Mouse (Mus musculus): ENCODE data around the gene Gm49388. TPM values are rescaled to one million over a fixed set of nuclear protein-coding genes. Genes with fewer than 3 reads are reported as not detected.
"Not testable (repeated sequence)": the region's sequence is repeated elsewhere in the genome, so short reads cannot be mapped to it uniquely, and the experiment has no call there.

Gene Gm49388
- polyA plus RNA-seq, 1 experiment from 2014 or later, result not detected

- H3K4me1 ChIP-seq (replicated peaks), result peaks cover 6% of the 10 kb centered on the region
- no peaks in the 10 kb centered on the region for H3K9me3 ChIP-seq
- DNase-seq (ENCODE audit: low spot score), result no peak
- peaks cover 53% of the 10 kb centered on the region for H3K36me3 ChIP-seq
- no peak overlapping the region for H3K4me3 ChIP-seq
- peak overlapping the region; percentile 64 for H3K27ac ChIP-seq
- 92% methylated on average over 15 of the region's 15 CpGs for WGBS
- H3K27me3 ChIP-seq (ENCODE audit: insufficient read depth, poor library complexity, severe bottlenecking), result no peaks in the 10 kb centered on the region
Measured at GRCm38 (mm10) chr7:127815116-127815665, 29.8 kb downstream of the Gm49388 start.

- peak; percentile 29 for DNase-seq (ENCODE audit: low spot score)
- H3K36me3 ChIP-seq, result peaks cover 45% of the 10 kb centered on the region
- no peaks in the 10 kb centered on the region for H3K9me3 ChIP-seq
- peak overlapping the region; percentile 64 for H3K27ac ChIP-seq
- no peaks in the 10 kb centered on the region for H3K27me3 ChIP-seq (ENCODE audit: insufficient read depth, poor library complexity, severe bottlenecking)
- H3K4me1 ChIP-seq (replicated peaks), result peaks cover 12% of the 10 kb centered on the region
- 68% methylated on average over 15 of the region's 15 CpGs for WGBS
- no peak overlapping the region for H3K4me3 ChIP-seq
Measured at GRCm38 (mm10) chr7:127815954-127816821, 30.8 kb downstream of the Gm49388 start.

GRCm38 (mm10) chr7:127817053-127817452, 31.6 kb downstream of the Gm49388 start:
- peaks cover 36% of the 10 kb centered on the region for H3K36me3 ChIP-seq
- no peak for DNase-seq (ENCODE audit: low spot score)
- 70% methylated on average over 7 of the region's 7 CpGs for WGBS
- H3K9me3 ChIP-seq, result no peaks in the 10 kb centered on the region
- no peaks in the 10 kb centered on the region for H3K27me3 ChIP-seq (ENCODE audit: insufficient read depth, poor library complexity, severe bottlenecking)
- H3K4me1 ChIP-seq (replicated peaks), result peaks cover 20% of the 10 kb centered on the region
- no peak overlapping the region for H3K4me3 ChIP-seq
- no peak overlapping the region for H3K27ac ChIP-seq

- 95% methylated on average over 5 of the region's 5 CpGs for WGBS
- no peaks in the 10 kb centered on the region for H3K9me3 ChIP-seq
Measured at GRCm38 (mm10) chr7:127817776-127818175, 32.4 kb downstream of the Gm49388 start.

GRCm38 (mm10) chr7:127820836-127821509, 35.6 kb downstream of the Gm49388 start:
- peaks cover 44% of the 10 kb centered on the region for H3K4me1 ChIP-seq (replicated peaks)
- H3K4me3 ChIP-seq, result no peak overlapping the region
- H3K9me3 ChIP-seq, result no peaks in the 10 kb centered on the region
- no peak for DNase-seq (ENCODE audit: low spot score)
- WGBS, result 73% methylated on average over 13 of the region's 13 CpGs
- peak overlapping the region; percentile 70 for H3K27ac ChIP-seq
- 0 out of 2 replicates have a peak, but pooled peaks cover 3% of the 10 kb centered on the region for H3K27me3 ChIP-seq (ENCODE audit: insufficient read depth, poor library complexity, severe bottlenecking)
- peaks cover 6% of the 10 kb centered on the region; the same call in 1 of the 2 replicates for H3K36me3 ChIP-seq

More at GRCm38 (mm10) chr7:127817776-127818175, 32.4 kb downstream of the Gm49388 start:
- Histone ChIP-seq H3K4me3 (no peak overlapping the region), H3K27ac (no peak overlapping the region), H3K36me3 (peaks cover 29% of the 10 kb centered on the region), H3K4me1 (replicated peaks) (peaks cover 23% of the 10 kb centered on the region), H3K27me3 (ENCODE audit: insufficient read depth, poor library complexity, severe bottlenecking) (no peaks in the 10 kb centered on the region)
- DNase-seq (ENCODE audit: low spot score), result no peak

GRCm38 (mm10) chr7:127822494-127822893, 37.1 kb downstream of the Gm49388 start:
- WGBS, result 95% methylated on average over 3 of the region's 3 CpGs

GRCm38 (mm10) chr7:127823236-127824171, 38.1 kb downstream of the Gm49388 start:
- H3K27ac ChIP-seq, result peak overlapping the region; percentile 93
- H3K36me3 ChIP-seq, result no peaks in the 10 kb centered on the region
- 62% methylated on average over 11 of the region's 11 CpGs for WGBS
- no peaks in the 10 kb centered on the region for H3K9me3 ChIP-seq
- peaks cover 42% of the 10 kb centered on the region for H3K4me1 ChIP-seq (replicated peaks)
- 0 out of 2 replicates have a peak, but pooled peaks cover 3% of the 10 kb centered on the region for H3K27me3 ChIP-seq (ENCODE audit: insufficient read depth, poor library complexity, severe bottlenecking)
- DNase-seq (ENCODE audit: low spot score), result no peak
- peak overlapping the region; percentile 90 for H3K4me3 ChIP-seq

More at GRCm38 (mm10) chr7:127822494-127822893, 37.1 kb downstream of the Gm49388 start:
- peaks cover 5% of the 10 kb centered on the region; the same call in 1 of the 2 replicates for H3K36me3 ChIP-seq
- 0 out of 2 replicates have a peak, but pooled peaks cover 3% of the 10 kb centered on the region for H3K27me3 ChIP-seq (ENCODE audit: insufficient read depth, poor library complexity, severe bottlenecking)
- no peak overlapping the region for H3K4me3 ChIP-seq
- peaks cover 42% of the 10 kb centered on the region for H3K4me1 ChIP-seq (replicated peaks)
- no peaks in the 10 kb centered on the region for H3K9me3 ChIP-seq
- H3K27ac ChIP-seq, result no peak overlapping the region
- DNase-seq (ENCODE audit: low spot score), result no peak

- H3K27ac ChIP-seq, result peak within 1 kb of the TSS; percentile 93
- H3K27me3 ChIP-seq (ENCODE audit: insufficient read depth, poor library complexity, severe bottlenecking), result 0 out of 2 replicates have a peak, but pooled peaks cover 3% of the 10 kb centered on the region
- no peaks in the 10 kb centered on the region for H3K36me3 ChIP-seq
- H3K4me1 ChIP-seq (replicated peaks), result peaks cover 42% of the 10 kb centered on the region
- DNase-seq (ENCODE audit: low spot score), result peak; percentile 72
- WGBS, result 2% methylated on average over 31 of the region's 38 CpGs
- H3K4me3 ChIP-seq, result peak within 1 kb of the TSS; percentile 90
- no peaks in the 10 kb centered on the region for H3K9me3 ChIP-seq
Measured at GRCm38 (mm10) chr7:127824176-127824871, 38.9 kb downstream of the Gm49388 start, which contains the start of the genes Stx4a and Stx1b. Gene Stx4a, plus strand, starts transcription at chr7:127824294. Gene Stx1b, minus strand, starts transcription at chr7:127824549.

GRCm38 (mm10) chr7:127835550-127835949, 50.1 kb downstream of the Gm49388 start:
- Histone ChIP-seq H3K4me1 (replicated peaks) (no peaks in the 10 kb centered on the region), H3K9me3 (no peaks in the 10 kb centered on the region), H3K4me3 (no peak overlapping the region), H3K36me3 (no peaks in the 10 kb centered on the region), H3K27me3 (ENCODE audit: insufficient read depth, poor library complexity, severe bottlenecking) (peaks cover 5% of the 10 kb centered on the region; the same call in 1 of the 2 replicates), H3K27ac (no peak overlapping the region)
- DNase-seq (ENCODE audit: low spot score), result no peak
- WGBS, result 91% methylated on average over 2 of the region's 2 CpGs

GRCm38 (mm10) chr7:127837473-127837872, 52.1 kb downstream of the Gm49388 start:
- Histone ChIP-seq H3K27ac (no peak overlapping the region), H3K4me1 (replicated peaks) (peaks cover 9% of the 10 kb centered on the region), H3K4me3 (no peak overlapping the region), H3K9me3 (no peaks in the 10 kb centered on the region), H3K36me3 (no peaks in the 10 kb centered on the region), H3K27me3 (ENCODE audit: insufficient read depth, poor library complexity, severe bottlenecking) (peaks cover 5% of the 10 kb centered on the region; the same call in 1 of the 2 replicates)
- WGBS, result 93% methylated on average over 5 of the region's 5 CpGs
- DNase-seq (ENCODE audit: low spot score), result no peak

GRCm38 (mm10) chr7:127837878-127838277, 52.5 kb downstream of the Gm49388 start:
- peaks cover 13% of the 10 kb centered on the region for H3K4me1 ChIP-seq (replicated peaks)
- H3K4me3 ChIP-seq; H3K36me3 ChIP-seq; H3K9me3 ChIP-seq; DNase-seq (ENCODE audit: low spot score); H3K27me3 ChIP-seq (ENCODE audit: insufficient read depth, poor library complexity, severe bottlenecking); H3K27ac ChIP-seq: not testable (repeated sequence)
- 77% methylated on average over 4 of the region's 4 CpGs for WGBS
